Mouse (Mus musculus) adrenal gland, adult 8-10 months (tissue): ENCODE measurements around the gene Dnal1. TPM values are rescaled to one million over a fixed set of nuclear protein-coding genes. Genes with fewer than 3 reads are reported as not detected.

ENCODE experiments used
- DNase-seq: peaks from one replicate; pipeline ENCODE4 v3.0.0; 2022
- total RNA-seq, 4 experiments: library from RNA; stranded (reverse); gene quantifications; 2 replicates each; pipeline ENCODE4 v1.2.4; 2022

Gene Dnal1
- total RNA-seq, 4 experiments from 2014 or later, result 14.9 to 30.8 (median 22.0) TPM

DNA sequence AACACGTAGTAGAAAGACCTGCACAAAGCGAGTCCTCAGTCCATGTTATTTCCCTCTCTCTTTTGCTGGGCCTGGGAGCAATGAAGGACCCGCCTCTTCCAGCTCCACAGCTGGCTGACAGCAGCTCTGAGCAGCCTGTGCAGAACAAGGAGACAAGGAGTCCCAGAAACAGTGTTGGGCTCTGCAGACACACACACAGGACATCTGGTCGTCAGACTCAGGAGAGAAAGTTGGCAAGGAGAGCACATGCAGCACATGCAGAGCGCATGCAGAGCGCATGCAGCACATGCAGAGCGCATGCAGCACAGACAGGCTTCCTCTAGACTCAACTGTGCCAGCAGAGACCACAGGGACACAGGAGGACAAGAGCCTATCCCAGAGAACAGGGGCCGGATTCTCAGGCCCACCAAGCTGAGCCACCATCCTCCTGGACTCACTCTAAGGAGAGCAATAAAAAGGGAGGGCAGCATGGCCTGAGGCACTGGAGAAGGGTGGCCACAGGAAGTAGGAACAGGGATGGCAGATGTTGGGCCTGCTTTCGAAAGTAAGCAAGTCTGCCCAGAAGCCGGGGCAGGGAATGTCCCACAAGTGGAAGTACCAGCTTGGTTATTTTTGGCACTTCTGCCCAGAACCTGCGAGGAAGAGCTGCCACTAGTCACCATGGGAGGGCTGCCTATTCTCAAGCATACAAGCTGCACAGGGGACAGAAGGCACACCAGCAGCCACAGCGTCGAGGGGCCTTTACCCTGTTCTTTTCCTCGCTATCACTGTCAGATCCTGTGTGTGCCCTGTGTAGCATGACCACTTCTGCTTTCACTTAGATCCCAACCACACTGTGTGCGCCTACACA is 73.8 kb downstream of the Dnal1 start:
- no peak for DNase-seq

DNA sequence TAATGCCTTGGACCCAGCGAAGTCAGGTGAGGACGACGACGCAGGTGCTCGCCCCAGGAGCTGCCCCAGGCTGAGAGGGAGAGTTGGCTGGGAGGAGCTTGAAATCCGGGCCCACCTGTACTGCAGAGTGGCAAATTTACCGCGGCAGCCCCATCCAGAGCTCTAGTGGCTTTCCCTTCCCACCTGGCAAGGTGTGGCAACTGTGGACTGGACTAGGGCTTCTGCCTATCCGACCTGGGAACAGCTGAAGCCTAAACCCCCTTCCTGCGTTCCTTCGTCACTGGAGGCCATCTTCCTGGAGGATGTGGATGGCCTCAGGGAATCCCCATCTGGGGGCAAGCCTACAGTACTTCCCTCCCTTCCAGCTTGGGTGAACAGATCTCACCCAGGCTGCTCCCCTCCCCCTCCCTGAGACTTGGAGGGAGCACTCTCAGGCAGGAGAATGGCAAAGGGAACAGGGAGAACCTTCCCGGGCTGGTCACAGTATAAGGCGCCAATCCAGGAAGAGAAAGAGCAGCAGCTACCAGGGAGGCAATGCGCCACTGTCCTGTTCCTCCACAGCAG is 74.8 kb downstream of the Dnal1 start:
- DNase-seq, result no peak

- DNase-seq, result no peak
Measured at GRCm38 (mm10) chr12:84190151-84190820, 76.1 kb downstream of the Dnal1 start.

GRCm38 (mm10) chr12:84191190-84191589 is 77.0 kb downstream of the Dnal1 start:
- DNase-seq, result no peak

- no peak for DNase-seq
Measured at GRCm38 (mm10) chr12:84191770-84192169, 77.6 kb downstream of the Dnal1 start.

DNA sequence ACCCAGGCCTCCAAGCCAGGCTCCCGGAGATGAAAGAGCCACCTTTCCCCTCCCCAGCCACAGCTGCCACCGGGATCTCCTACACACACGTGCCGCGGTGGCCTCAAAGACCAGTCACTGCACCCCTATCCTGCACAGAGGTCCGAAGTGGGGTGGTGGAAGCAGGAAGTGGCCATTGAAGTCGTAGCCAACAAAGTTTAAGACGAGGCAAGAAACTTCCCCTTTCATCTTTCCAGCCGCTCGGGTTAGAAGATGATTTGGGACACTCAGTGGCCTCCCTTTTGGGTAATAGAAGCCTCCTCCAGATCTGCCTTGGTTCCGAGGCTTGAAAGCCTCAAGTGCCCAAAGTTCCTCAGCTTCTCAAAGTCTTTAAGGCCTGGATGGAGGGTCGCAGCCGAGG is 78.1 kb downstream of the Dnal1 start:
- no peak for DNase-seq

- peak; percentile 63 for DNase-seq
Measured at GRCm38 (mm10) chr12:84192741-84193641, 78.8 kb downstream of the Dnal1 start.

- DNase-seq, result peak; percentile 96
Measured at GRCm38 (mm10) chr12:84193642-84194399, 79.7 kb downstream of the Dnal1 start.

- DNase-seq, result no peak
Measured at GRCm38 (mm10) chr12:84194400-84195109, 80.4 kb downstream of the Dnal1 start.

- no peak for DNase-seq
Measured at GRCm38 (mm10) chr12:84195195-84195594, 81.0 kb downstream of the Dnal1 start.

Other genes starting within 250 kb of the Dnal1 start
- 10 to 100 TPM; 42.0 to 62.1 (median 55.7) TPM for gene Numb, start 192.4 kb upstream of the Dnal1 start, total RNA-seq
- 10 to 100 TPM in 3 of 4 experiments, 1 to 10 TPM in 1; 9.3 to 16.9 (median 15.6) TPM for gene Riox1, start 163.8 kb upstream of the Dnal1 start, total RNA-seq
- not detected for gene Heatr4, start 129.5 kb upstream of the Dnal1 start, total RNA-seq
- 10 to 100 TPM; 16.1 to 33.1 (median 23.3) TPM for gene Acot2, start 126.5 kb upstream of the Dnal1 start, total RNA-seq
- 10 to 100 TPM in 3 of 4 experiments, 1 to 10 TPM in 1; 4.8 to 15.3 (median 12.3) TPM for gene Acot1, start 104.9 kb upstream of the Dnal1 start, total RNA-seq
- gene Acot4, start 76.0 kb upstream of the Dnal1 start, total RNA-seq, result 1 to 10 TPM in 2 of 4 experiments, under 1 TPM in 2; 0.56 to 3.5 (median 1.7) TPM
- gene Gm49366, start 75.4 kb upstream of the Dnal1 start, total RNA-seq, result 1 to 10 TPM in 1 of 4 experiments, not detected in 3; 1.2 TPM
- gene Acot3, start 62.2 kb upstream of the Dnal1 start, total RNA-seq, result 1 to 10 TPM in 1 of 4 experiments, under 1 TPM in 1, not detected in 2; 0.29 to 2.8 TPM
- gene Acot5, start 45.0 kb upstream of the Dnal1 start, total RNA-seq, result under 1 TPM in 2 of 4 experiments, not detected in 2; 0.23 to 0.49 TPM
- gene Acot6, start 13.7 kb upstream of the Dnal1 start, total RNA-seq, result 1 to 10 TPM; 6.0 to 8.1 (median 7.0) TPM
- gene Pnma1, start 34.1 kb downstream of the Dnal1 start, total RNA-seq, result under 1 TPM; 0.09 to 0.56 (median 0.35) TPM
- gene Elmsan1, start 104.5 kb downstream of the Dnal1 start, total RNA-seq, result 10 to 100 TPM; 21.2 to 31.2 (median 27.3) TPM
- 10 to 100 TPM; 58.2 to 83.0 (median 73.1) TPM for gene Ptgr2, start 170.9 kb downstream of the Dnal1 start, total RNA-seq
- gene Zfp410, start 202.5 kb downstream of the Dnal1 start, total RNA-seq, result 10 to 100 TPM; 30.6 to 50.0 (median 36.0) TPM
- 10 to 100 TPM; 35.6 to 54.7 (median 43.9) TPM for gene Coq6, start 247.3 kb downstream of the Dnal1 start, total RNA-seq
- gene Fam161b, start 247.5 kb downstream of the Dnal1 start, total RNA-seq, result 1 to 10 TPM; 2.3 to 3.9 (median 3.3) TPM